Mouse (Mus musculus): ENCODE measurements around the gene Chrnb4.

Chrnb4 gene

GRCm38 (mm10) chr9:55048211-55048880, at the start of gene Chrnb4:
Gene Chrnb4, minus strand, starts transcription at chr9:55048779.
- no peak for DNase-seq (ENCODE audit: low read depth in 1 of 2, low spot score in 2 of 2)

GRCm38 (mm10) chr9:55096870-55097269, 48.3 kb upstream of the Chrnb4 start:
- DNase-seq (ENCODE audit: low read depth in 1 of 2, low spot score in 2 of 2): no peak

- no peak for DNase-seq (ENCODE audit: low read depth in 1 of 2, low spot score in 2 of 2)
Observed at GRCm38 (mm10) chr9:55096033-55096432, 47.5 kb upstream of the Chrnb4 start.

- DNase-seq (ENCODE audit: low read depth in 1 of 2, low spot score in 2 of 2): no peak
Observed at GRCm38 (mm10) chr9:55090141-55090540, 41.6 kb upstream of the Chrnb4 start.

GRCm38 (mm10) chr9:55089226-55089625, 40.6 kb upstream of the Chrnb4 start:
- no peak for DNase-seq (ENCODE audit: low read depth in 1 of 2, low spot score in 2 of 2)

GRCm38 (mm10) chr9:55083154-55083913, 34.8 kb upstream of the Chrnb4 start:
- no peak for DNase-seq (ENCODE audit: low read depth in 1 of 2, low spot score in 2 of 2)

- no peak for DNase-seq (ENCODE audit: low read depth in 1 of 2, low spot score in 2 of 2)
Observed at GRCm38 (mm10) chr9:55067965-55068265, 19.3 kb upstream of the Chrnb4 start.

- DNase-seq (ENCODE audit: low read depth in 1 of 2, low spot score in 2 of 2): no peak
Observed at GRCm38 (mm10) chr9:55067260-55067964, 18.8 kb upstream of the Chrnb4 start.

- DNase-seq (ENCODE audit: low read depth in 1 of 2, low spot score in 2 of 2): no peak
Observed at GRCm38 (mm10) chr9:55065241-55065640, 16.7 kb upstream of the Chrnb4 start.

GRCm38 (mm10) chr9:55058067-55058466, 9.5 kb upstream of the Chrnb4 start:
- no peak for DNase-seq (ENCODE audit: low read depth in 1 of 2, low spot score in 2 of 2)

GRCm38 (mm10) chr9:55055386-55055930, 6.9 kb upstream of the Chrnb4 start:
- no peak for DNase-seq (ENCODE audit: low read depth in 1 of 2, low spot score in 2 of 2)

GRCm38 (mm10) chr9:55046764-55047163, 1.8 kb downstream of the Chrnb4 start:
- DNase-seq (ENCODE audit: low read depth in 1 of 2, low spot score in 2 of 2): no peak

- DNase-seq (ENCODE audit: low read depth in 1 of 2, low spot score in 2 of 2): no peak
Observed at GRCm38 (mm10) chr9:55045001-55045400, 3.6 kb downstream of the Chrnb4 start.

GRCm38 (mm10) chr9:55043688-55044087, 4.9 kb downstream of the Chrnb4 start:
- no peak for DNase-seq (ENCODE audit: low read depth in 1 of 2, low spot score in 2 of 2)

- no peak for DNase-seq (ENCODE audit: low read depth in 1 of 2, low spot score in 2 of 2)
Observed at GRCm38 (mm10) chr9:55041389-55041788, 7.2 kb downstream of the Chrnb4 start.

GRCm38 (mm10) chr9:55039983-55040382, 8.6 kb downstream of the Chrnb4 start:
- no peak for DNase-seq (ENCODE audit: low read depth in 1 of 2, low spot score in 2 of 2)

GRCm38 (mm10) chr9:55038948-55039347, 9.6 kb downstream of the Chrnb4 start:
- DNase-seq (ENCODE audit: low read depth in 1 of 2, low spot score in 2 of 2): no peak

GRCm38 (mm10) chr9:55031435-55032167, 17.0 kb downstream of the Chrnb4 start:
- DNase-seq (ENCODE audit: low read depth in 1 of 2, low spot score in 2 of 2): no peak

GRCm38 (mm10) chr9:55026275-55026663, 22.3 kb downstream of the Chrnb4 start, which contains the start of gene Chrna3:
Gene Chrna3, minus strand, starts transcription at chr9:55026562.
- DNase-seq (ENCODE audit: low read depth in 1 of 2, low spot score in 2 of 2): no peak

GRCm38 (mm10) chr9:55025534-55026274, 22.9 kb downstream of the Chrnb4 start:
- no peak for DNase-seq (ENCODE audit: low read depth in 1 of 2, low spot score in 2 of 2)

Measured in monocyte, adult 2 months (primary cell).